Mouse (Mus musculus): ENCODE results near the gene Otx2. TPM values are rescaled to one million over a fixed set of nuclear protein-coding genes. Genes with fewer than 3 reads are reported as not detected.

Gene Otx2
- polyA plus RNA-seq, 1 experiment from 2014 or later = not detected

Other genes starting within 250 kb of the Otx2 start
- 9.6 and 11.0 TPM in 2 replicates for gene Tmem260, start 227.7 kb downstream of the Otx2 start, polyA plus RNA-seq (2016; fragmentation: Nextera tagmentation; extraction: Ambion mirVana)

Measured in liver, embryonic 12.5 days (tissue).